Mouse (Mus musculus) forebrain, embryonic 11.5 days (tissue): ENCODE measurements around the gene Defa34. TPM values are rescaled to one million over a fixed set of nuclear protein-coding genes. Genes with fewer than 3 reads are reported as not detected.
"Not testable (repeated sequence)": the region's sequence is repeated elsewhere in the genome, so short reads cannot be mapped to it uniquely, and the experiment has no call there.

ENCODE experiments used
- ATAC-seq: fragments of 200-750 bp; cut with Nextera tagmentation; replicated peaks from 2 replicates; pipeline ENCODE4 v1.8.0; 2017; ENCODE audit warnings: moderate TSS enrichment; ENCODE audit not compliant: low FRiP score
- DNase-seq: peaks from one replicate; pipeline ENCODE4 v3.0.0-alpha.2; 2017; ENCODE audit warnings: low spot score
- H3K27ac ChIP-seq: fragments of 300-500 bp; sonication (generic); 2 replicates; pipeline ENCODE4 v1.5.1; 2014; ENCODE audit warnings: low read depth, low read length
- H3K27me3 ChIP-seq: fragments of 300-500 bp; sonication (generic); 2 replicates; pipeline ENCODE4 v1.6.1; 2014; ENCODE audit warnings: mild to moderate bottlenecking, low read length, mixed read lengths; ENCODE audit not compliant: control insufficient read depth, insufficient read depth
- H3K36me3 ChIP-seq: fragments of 300-500 bp; sonication (generic); 2 replicates; pipeline ENCODE4 v1.6.1; 2014; ENCODE audit warnings: mild to moderate bottlenecking, low read length, moderate library complexity, mixed read lengths; ENCODE audit not compliant: control insufficient read depth, insufficient read depth
- H3K4me1 ChIP-seq: fragments of 300-500 bp; sonication (generic); replicated peaks from 2 replicates; pipeline ENCODE4 v1.6.1; 2014; ENCODE audit warnings: low read length, mixed read lengths; ENCODE audit not compliant: control insufficient read depth, insufficient read depth
- H3K4me2 ChIP-seq: fragments of 300-500 bp; sonication (generic); 2 replicates; pipeline ENCODE4 v1.6.1; 2014; ENCODE audit warnings: low read depth, mild to moderate bottlenecking, low read length, moderate library complexity, mixed read lengths; ENCODE audit not compliant: severe bottlenecking
- H3K4me3 ChIP-seq: fragments of 300-500 bp; sonication (generic); 2 replicates; pipeline ENCODE4 v1.5.1; 2014; ENCODE audit warnings: low read depth, low read length
- H3K9ac ChIP-seq: fragments of 300-500 bp; sonication (generic); 2 replicates; pipeline ENCODE4 v1.6.1; 2014; ENCODE audit warnings: low read length
- H3K9me3 ChIP-seq: fragments of 300-500 bp; sonication (generic); 2 replicates; pipeline ENCODE4 v1.6.1; 2016; ENCODE audit warnings: low read length, mixed read lengths; ENCODE audit not compliant: control insufficient read depth
- WGBS: fragments of 180-500 bp; shearing (Covaris S2); extraction: QIAGEN DNeasy Blood & Tissue Kit; methylation state at CpG from one replicate; pipeline ENCODE4 v1.1.7; 2014; 5-methylcytosine and 5-hydroxymethylcytosine counted together
- polyA plus RNA-seq: library from polyadenylated mRNA; unstranded; fragments of >200 nt; fragmentation: Nextera tagmentation; extraction: Ambion mirVana; gene quantifications from 2 replicates; pipeline ENCODE4 v1.2.1, GENCODE M21; 2014

Gene Defa34
- polyA plus RNA-seq, result not detected in 2 replicates

DNA sequence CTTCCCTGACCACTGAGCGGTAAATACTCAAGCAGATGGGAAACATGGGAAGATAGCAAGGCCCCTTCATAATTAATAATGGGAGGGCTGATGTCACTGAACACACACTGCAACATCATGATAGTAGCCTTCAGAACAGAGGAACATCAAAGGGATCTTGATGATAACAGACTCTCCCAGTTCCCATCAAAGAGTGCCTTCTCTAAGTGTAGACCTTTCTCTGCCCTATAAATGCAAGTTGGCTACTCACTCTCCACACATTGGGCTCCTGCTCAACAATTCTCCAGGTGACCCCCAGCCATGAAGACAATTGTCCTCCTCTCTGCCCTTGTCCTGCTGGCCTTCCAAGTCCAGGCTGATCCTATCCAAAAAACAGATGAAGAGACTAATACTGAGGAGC, at the start of gene Defa34:
TSS of gene Defa34 (plus strand) at position 301 of the 400 bp plus-strand sequence.
- not testable (repeated sequence) for H3K9me3 ChIP-seq, H3K9ac ChIP-seq, ATAC-seq, H3K4me3 ChIP-seq, H3K36me3 ChIP-seq, DNase-seq, H3K4me1 ChIP-seq, H3K27me3 ChIP-seq, H3K27ac ChIP-seq, H3K4me2 ChIP-seq
- no CpG with 5 or more reads among the region's 1 CpGs for WGBS

DNA sequence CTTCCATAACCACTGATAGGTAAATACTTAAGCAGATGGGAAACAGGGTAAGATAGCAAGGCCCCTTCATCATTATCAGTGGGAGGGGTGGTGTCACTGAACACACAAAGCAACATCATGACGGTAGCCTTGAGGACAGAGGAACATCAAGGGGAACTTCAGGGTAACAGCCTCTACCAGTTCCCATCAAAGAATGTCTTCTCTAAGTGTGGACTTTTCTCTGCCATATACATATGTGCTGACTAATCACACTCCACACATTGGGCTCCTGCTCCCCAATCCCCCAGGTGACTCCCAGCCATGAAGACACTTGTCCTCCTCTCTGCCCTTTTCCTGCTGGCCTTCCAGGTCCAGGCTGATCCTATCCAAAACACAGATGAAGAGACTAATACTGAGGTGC, 47.7 kb upstream of the Defa34 start, which contains the start of gene Defa26:
TSS of gene Defa26 (plus strand) at position 301 of the 400 bp plus-strand sequence.
- DNase-seq, H3K36me3 ChIP-seq, H3K9ac ChIP-seq, H3K27ac ChIP-seq, H3K4me1 ChIP-seq, H3K9me3 ChIP-seq, H3K4me3 ChIP-seq, H3K27me3 ChIP-seq, H3K4me2 ChIP-seq, ATAC-seq: not testable (repeated sequence)
- no CpG with 5 or more reads among the region's 1 CpGs for WGBS

DNA sequence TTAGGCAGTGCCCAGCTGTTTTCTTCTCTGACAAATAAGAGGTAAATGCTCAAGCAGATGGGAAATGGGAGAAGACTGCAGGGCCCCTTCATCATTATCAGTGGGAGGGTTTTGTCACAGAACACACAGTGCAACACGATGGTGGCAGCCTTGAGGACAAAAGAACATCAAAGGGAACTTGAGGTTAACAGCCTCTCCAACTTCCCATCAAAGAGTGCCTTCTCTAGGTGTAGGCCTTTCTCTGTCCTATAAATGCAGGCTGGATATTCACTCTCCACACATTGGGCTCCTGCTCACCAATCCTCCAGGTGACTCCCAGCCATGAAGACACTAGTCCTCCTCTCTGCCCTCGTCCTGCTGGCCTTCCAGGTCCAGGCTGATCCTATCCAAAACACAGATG, 10.1 kb upstream of the Defa34 start, which contains the start of gene Defa17:
TSS of gene Defa17 (plus strand) at position 301 of the 400 bp plus-strand sequence.
- H3K27me3 ChIP-seq, H3K4me3 ChIP-seq, H3K27ac ChIP-seq, H3K4me1 ChIP-seq, H3K36me3 ChIP-seq, H3K9me3 ChIP-seq, ATAC-seq, H3K9ac ChIP-seq, H3K4me2 ChIP-seq, DNase-seq: not testable (repeated sequence)
- no CpG with 5 or more reads among the region's 2 CpGs for WGBS

DNA sequence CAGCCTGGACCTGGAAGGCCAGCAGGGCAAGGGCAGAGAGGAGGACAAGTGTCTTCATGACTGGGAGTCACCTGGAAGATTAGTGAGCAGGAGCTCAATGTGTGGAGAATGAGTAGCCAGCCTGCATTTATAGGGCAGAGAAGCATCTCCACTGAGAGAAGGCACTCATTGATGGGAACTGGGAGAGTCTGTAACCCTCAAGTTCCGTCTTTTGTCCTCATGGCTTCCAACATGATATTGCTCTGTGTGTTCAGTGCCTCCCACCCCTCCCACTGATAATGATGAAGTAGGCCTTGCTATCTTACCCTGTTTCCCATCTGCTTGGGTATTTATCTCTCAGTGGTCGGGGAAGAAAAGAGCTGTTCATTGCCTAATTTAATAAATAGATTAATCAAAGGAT, 37.9 kb downstream of the Defa34 start, which contains the start of gene AY761184:
TSS of gene AY761184 (minus strand) at position 101 of the 400 bp plus-strand sequence.
- ATAC-seq, H3K36me3 ChIP-seq, H3K9me3 ChIP-seq, H3K4me3 ChIP-seq, H3K4me1 ChIP-seq, H3K27me3 ChIP-seq, H3K27ac ChIP-seq, H3K4me2 ChIP-seq, DNase-seq, H3K9ac ChIP-seq: not testable (repeated sequence)
- WGBS, result 71% methylated on average over 1 of the region's 2 CpGs

Other genes with a start within 250 kb of the Defa34 start
- gene Defa36, start 238.4 kb upstream of the Defa34 start, polyA plus RNA-seq, result not detected in 2 replicates
- not detected in 2 replicates for gene Gm7849, start 209.2 kb upstream of the Defa34 start, polyA plus RNA-seq
- not detected in 2 replicates for gene Defa20, start 156.5 kb upstream of the Defa34 start, polyA plus RNA-seq
- not detected in 2 replicates for gene Defa32, start 136.8 kb upstream of the Defa34 start, polyA plus RNA-seq
- gene Defa37, start 100.4 kb upstream of the Defa34 start, polyA plus RNA-seq, result not detected in 2 replicates
- not detected in 2 replicates for gene Defa28, start 82.8 kb upstream of the Defa34 start, polyA plus RNA-seq
- gene Gm7861, start 71.3 kb upstream of the Defa34 start, polyA plus RNA-seq, result not detected in 2 replicates
- not detected in 2 replicates for gene Defa26, start 47.6 kb upstream of the Defa34 start, polyA plus RNA-seq
- not detected in 2 replicates for gene Defa17, start 10.0 kb upstream of the Defa34 start, polyA plus RNA-seq
- not detected in 2 replicates for gene AY761184, start 37.8 kb downstream of the Defa34 start, polyA plus RNA-seq
- not detected in 2 replicates for gene Defa24, start 68.7 kb downstream of the Defa34 start, polyA plus RNA-seq
- not detected in 2 replicates for gene Defb50, start 157.7 kb downstream of the Defa34 start, polyA plus RNA-seq
- not detected in 2 replicates for gene Defb2, start 174.1 kb downstream of the Defa34 start, polyA plus RNA-seq
- not detected in 2 replicates for gene Defb10, start 193.1 kb downstream of the Defa34 start, polyA plus RNA-seq
- gene Defb9, start 219.6 kb downstream of the Defa34 start, polyA plus RNA-seq, result not detected in 2 replicates
- gene Defb11, start 240.6 kb downstream of the Defa34 start, polyA plus RNA-seq, result not detected in 2 replicates